Mouse (Mus musculus) C2C12 (cell line): ENCODE results near the gene Prdm13. TPM values are rescaled to one million over a fixed set of nuclear protein-coding genes. Genes with fewer than 3 reads are reported as not detected.

ENCODE experiments used
- H3K27me3 ChIP-seq: one replicate; pipeline ENCODE4 v1.6.1; 2011; ENCODE audit not compliant: control insufficient read depth, insufficient read depth, insufficient read length
- H3K36me3 ChIP-seq: one replicate; pipeline ENCODE4 v1.6.1; 2011; ENCODE audit not compliant: control insufficient read depth, insufficient read depth
- H3K4me3 ChIP-seq: one replicate; pipeline ENCODE4 v1.5.1; 2011; ENCODE audit warnings: mild to moderate bottlenecking, control low read depth; ENCODE audit not compliant: poor library complexity, insufficient read depth, severe bottlenecking
- H3K79me2 ChIP-seq: one replicate; pipeline ENCODE4 v1.6.1; 2011; ENCODE audit not compliant: control insufficient read depth, insufficient read depth
- H3K79me3 ChIP-seq: one replicate; pipeline ENCODE4 v1.6.1; 2011; ENCODE audit warnings: low read depth, control low read depth
- H3ac ChIP-seq: one replicate; pipeline ENCODE3; 2011; ENCODE audit warnings: low read depth; ENCODE audit not compliant: control insufficient read depth, insufficient read length
- CEBPB ChIP-seq: IDR thresholded peaks from one replicate; pipeline ENCODE4 v1.6.1; 2011; ENCODE audit warnings: low read depth, mild to moderate bottlenecking, control low read depth, moderate library complexity
- CTCF ChIP-seq: IDR thresholded peaks from one replicate; pipeline ENCODE4 v1.5.1; 2011; ENCODE audit not compliant: control insufficient read depth, insufficient read depth, insufficient read length
- FOSL1 ChIP-seq: IDR thresholded peaks from one replicate; pipeline ENCODE4 v1.8.0; 2011; ENCODE audit warnings: mild to moderate bottlenecking, low read length; ENCODE audit not compliant: poor library complexity, insufficient read depth, severe bottlenecking
- MAX ChIP-seq: IDR thresholded peaks from one replicate; pipeline ENCODE4 v1.6.1; 2011; ENCODE audit warnings: mild to moderate bottlenecking, control low read depth
- MYOD1 ChIP-seq: IDR thresholded peaks from one replicate; pipeline ENCODE4 v1.6.1; 2011; ENCODE audit warnings: low read depth; ENCODE audit not compliant: control insufficient read depth, insufficient read length
- MYOG ChIP-seq: IDR thresholded peaks from one replicate; pipeline ENCODE4 v1.6.1; 2011; ENCODE audit not compliant: control insufficient read depth, insufficient read length; ENCODE audit errors: extremely low read depth
- USF1 ChIP-seq: IDR thresholded peaks from one replicate; pipeline ENCODE4 v1.6.1; 2011; ENCODE audit warnings: low read depth, mild to moderate bottlenecking, control low read depth, moderate library complexity
- polyA plus RNA-seq: library from polyadenylated mRNA; unstranded; fragments of >200 nt; fragmentation: generic; extraction: Trizol; gene quantifications from one replicate; pipeline ENCODE4 v1.2.1, GENCODE M21; 2012; ENCODE audit warnings: missing spikeins

The Prdm13 gene
- polyA plus RNA-seq, 1 experiment = not detected

DNA sequence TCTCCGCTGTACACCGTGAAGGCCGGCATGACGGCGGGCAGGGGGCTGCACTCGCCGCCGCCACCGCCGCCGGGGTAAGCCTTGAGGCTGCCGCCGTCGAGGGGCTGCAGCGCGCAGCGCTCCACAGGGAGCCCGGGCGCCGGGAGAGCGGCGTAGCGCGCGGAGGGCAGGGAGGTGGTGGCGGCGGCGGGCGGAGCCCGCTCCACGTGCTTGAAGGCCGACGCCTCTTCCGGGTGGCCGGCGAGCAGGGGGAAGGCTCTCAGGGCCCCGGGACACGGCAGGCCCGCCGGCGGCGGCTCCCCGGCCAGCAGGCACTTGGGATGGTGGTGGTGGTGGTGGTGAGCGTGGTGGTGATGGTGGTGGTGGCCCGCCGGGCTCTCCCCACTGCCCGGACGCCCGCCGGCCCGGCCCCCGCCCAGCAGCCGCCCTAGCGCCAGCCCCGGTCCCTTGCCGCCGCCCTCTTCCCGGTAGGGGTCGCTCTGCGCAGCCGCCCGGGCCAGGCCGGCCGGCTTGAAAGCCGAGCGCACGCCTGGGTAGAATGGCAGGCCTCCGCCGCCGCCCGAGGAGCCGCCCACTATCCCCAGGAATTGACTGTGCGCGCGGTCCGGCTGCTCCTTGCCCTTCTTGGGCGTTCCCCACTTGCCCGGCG is 6.7 kb downstream of the Prdm13 start:
- Histone ChIP-seq H3K79me2 (no peaks in the 10 kb centered on the region), H3ac (no peak overlapping the region), H3K27me3 (peaks cover 41% of the 10 kb centered on the region), H3K36me3 (no peaks in the 10 kb centered on the region), H3K4me3 (no peak overlapping the region), H3K79me3 (no peaks in the 10 kb centered on the region)
- no peak for TF ChIP-seq CEBPB
- TF ChIP-seq CTCF = no peak
- no peak for TF ChIP-seq MYOG
- TF ChIP-seq MAX = no peak
- TF ChIP-seq MYOD1 = no peak
- TF ChIP-seq USF1 = no peak
- no peak for TF ChIP-seq FOSL1

DNA sequence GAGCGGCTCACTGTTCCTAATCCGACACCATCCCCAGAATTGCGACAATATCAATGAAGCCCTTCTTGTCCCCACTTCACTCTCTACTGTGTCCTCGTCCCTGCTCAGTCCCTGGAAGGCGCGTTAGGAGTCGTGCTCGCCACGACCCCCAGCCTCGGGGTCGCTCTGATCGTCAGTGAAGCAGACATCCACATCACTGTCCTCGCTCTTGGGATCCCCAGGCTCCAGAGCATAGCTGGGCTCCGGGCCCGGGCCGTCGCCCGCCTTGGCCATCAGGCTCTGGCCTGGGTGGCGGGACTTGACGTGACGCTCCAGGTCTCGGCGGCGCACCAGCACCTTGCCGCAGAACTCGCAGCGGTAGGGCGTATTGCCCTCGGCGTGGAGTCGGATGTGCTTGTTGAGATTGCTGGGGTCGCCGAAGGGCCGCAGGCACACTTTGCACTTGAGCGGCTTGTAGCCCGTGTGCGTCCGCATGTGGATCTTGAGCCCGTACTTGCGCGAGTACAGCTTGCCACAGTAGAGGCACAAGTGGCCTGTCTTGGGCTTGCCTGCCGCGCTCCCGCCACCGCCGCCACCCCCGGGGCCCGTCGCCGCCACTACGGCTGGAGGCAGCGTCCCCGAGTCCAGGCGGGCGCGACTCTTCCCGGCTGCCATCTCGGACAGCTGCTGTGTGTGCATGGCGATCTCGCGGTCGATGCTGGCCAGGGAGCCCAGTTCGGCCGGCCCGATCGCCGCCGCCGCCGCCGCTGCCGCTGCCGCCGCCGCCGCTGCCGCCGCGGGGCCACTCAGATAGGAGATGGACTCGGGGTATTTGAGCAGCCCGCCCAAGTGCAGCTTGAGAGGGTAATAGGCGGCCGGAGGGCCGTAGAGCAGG is 7.4 kb downstream of the Prdm13 start:
- H3ac ChIP-seq = no peak overlapping the region
- no peak for TF ChIP-seq CTCF
- no peak for TF ChIP-seq MYOG
- TF ChIP-seq USF1 = no peak
- TF ChIP-seq CEBPB = no peak
- TF ChIP-seq FOSL1 = no peak
- TF ChIP-seq MYOD1 = no peak
- no peak for TF ChIP-seq MAX
- no peaks in the 10 kb centered on the region for H3K79me2 ChIP-seq
- no peak overlapping the region for H3K4me3 ChIP-seq
- H3K79me3 ChIP-seq = no peaks in the 10 kb centered on the region
- peaks cover 37% of the 10 kb centered on the region for H3K27me3 ChIP-seq
- H3K36me3 ChIP-seq = no peaks in the 10 kb centered on the region

DNA sequence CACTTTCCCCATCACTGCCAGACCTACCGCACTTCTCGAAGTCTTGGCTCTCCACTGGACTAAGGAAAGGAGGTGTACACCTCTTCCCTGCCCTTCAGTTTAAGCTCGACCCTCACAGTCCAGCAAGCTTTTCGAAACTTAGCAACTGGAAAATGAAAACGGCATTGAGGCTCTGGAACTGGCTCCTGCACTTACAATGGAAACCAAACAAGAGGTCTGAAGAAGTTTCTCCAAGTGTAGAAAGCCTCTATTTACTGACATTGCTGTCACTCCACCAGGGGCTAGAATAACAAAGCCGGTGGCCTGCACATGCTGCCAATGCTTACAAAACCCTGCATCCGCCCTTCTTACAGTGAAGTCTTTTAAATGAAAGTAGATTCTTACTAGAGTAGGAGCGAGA is 11.1 kb downstream of the Prdm13 start:
- H3K79me3 ChIP-seq = no peaks in the 10 kb centered on the region
- TF ChIP-seq CEBPB = no peak
- no peak for TF ChIP-seq FOSL1
- no peak for TF ChIP-seq CTCF
- TF ChIP-seq MYOD1 = no peak
- no peak for TF ChIP-seq MYOG
- TF ChIP-seq USF1 = no peak
- TF ChIP-seq MAX = no peak
- H3K27me3 ChIP-seq = peaks cover 30% of the 10 kb centered on the region
- no peaks in the 10 kb centered on the region for H3K79me2 ChIP-seq
- no peaks in the 10 kb centered on the region for H3K36me3 ChIP-seq
- no peak overlapping the region for H3K4me3 ChIP-seq
- no peak overlapping the region for H3ac ChIP-seq

- H3K79me3 ChIP-seq = no peaks in the 10 kb centered on the region
- peaks cover 24% of the 10 kb centered on the region for H3K27me3 ChIP-seq
- no peaks in the 10 kb centered on the region for H3K79me2 ChIP-seq
- no peak for TF ChIP-seq USF1
- no peak for TF ChIP-seq MYOD1
- no peak for TF ChIP-seq CTCF
- H3K36me3 ChIP-seq = no peaks in the 10 kb centered on the region
- no peak overlapping the region for H3K4me3 ChIP-seq
- H3ac ChIP-seq = no peak overlapping the region
These were observed 11.7 kb downstream of the Prdm13 start for GRCm38 (mm10) chr4:21674042-21674441.

GRCm38 (mm10) chr4:21665961-21666360 is 19.8 kb downstream of the Prdm13 start:
- Histone ChIP-seq H3ac (no peak overlapping the region), H3K79me3 (no peaks in the 10 kb centered on the region)

More at GRCm38 (mm10) chr4:21665961-21666360, 19.8 kb downstream of the Prdm13 start:
- TF ChIP-seq USF1 = no peak
- no peak for TF ChIP-seq CTCF
- no peak for TF ChIP-seq MAX
- TF ChIP-seq MYOG = no peak
- no peak for TF ChIP-seq MYOD1
- no peak for TF ChIP-seq FOSL1
- TF ChIP-seq CEBPB = no peak
- no peaks in the 10 kb centered on the region for H3K36me3 ChIP-seq
- no peaks in the 10 kb centered on the region for H3K79me2 ChIP-seq
- H3K27me3 ChIP-seq = peaks cover 4% of the 10 kb centered on the region
- H3K4me3 ChIP-seq = no peak overlapping the region
